Mouse (Mus musculus): Measurements from ENCODE around the gene Csnk2a1. TPM values are rescaled to one million over a fixed set of nuclear protein-coding genes. Genes with fewer than 3 reads are reported as not detected.

Gene Csnk2a1
- total RNA-seq, 2 experiments from 2014 or later: 95.2 to 104 TPM

- no peak for DNase-seq (ENCODE audit: low spot score)
- intact Hi-C loops (cut with DNase I): no loop called here
Measured at GRCm38 (mm10) chr2:152312996-152313395, 86.4 kb downstream of the Csnk2a1 start.

- intact Hi-C loops (cut with DNase I): no loop called here
- no peak for DNase-seq (ENCODE audit: low spot score)
Measured at GRCm38 (mm10) chr2:152313926-152314325, 87.3 kb downstream of the Csnk2a1 start.

GRCm38 (mm10) chr2:152317054-152317453 is 90.4 kb downstream of the Csnk2a1 start:
- no peak for DNase-seq (ENCODE audit: low spot score)
- intact Hi-C loops (cut with DNase I): no loop called here

GRCm38 (mm10) chr2:152321558-152321957 is 94.9 kb downstream of the Csnk2a1 start:
- intact Hi-C loops (cut with DNase I): loop anchor here (2.0 kb wide), 1 partner anchor 21 kb away; no protein-coding TSS in a partner anchor
- DNase-seq (ENCODE audit: low spot score): no peak

GRCm38 (mm10) chr2:152322198-152322597 is 95.6 kb downstream of the Csnk2a1 start:
- DNase-seq (ENCODE audit: low spot score): no peak
- intact Hi-C loops (cut with DNase I): no loop called here

GRCm38 (mm10) chr2:152323971-152324370 is 97.3 kb downstream of the Csnk2a1 start:
- no peak for DNase-seq (ENCODE audit: low spot score)
- intact Hi-C loops (cut with DNase I): no loop called here

- intact Hi-C loops (cut with DNase I): no loop called here
- DNase-seq (ENCODE audit: low spot score): no peak
Measured at GRCm38 (mm10) chr2:152324842-152325241, 98.2 kb downstream of the Csnk2a1 start.

GRCm38 (mm10) chr2:152326157-152326556 is 99.5 kb downstream of the Csnk2a1 start:
- DNase-seq (ENCODE audit: low spot score): no peak
- intact Hi-C loops (cut with DNase I): no loop called here

GRCm38 (mm10) chr2:152326654-152327053 is 100.0 kb downstream of the Csnk2a1 start:
- DNase-seq (ENCODE audit: low spot score): no peak
- intact Hi-C loops (cut with DNase I): no loop called here

- DNase-seq (ENCODE audit: low spot score): peak; percentile 21
- intact Hi-C loops (cut with DNase I): no loop called here
Measured at GRCm38 (mm10) chr2:152327980-152328379, 101.3 kb downstream of the Csnk2a1 start.

GRCm38 (mm10) chr2:152330858-152331423 is 104.3 kb downstream of the Csnk2a1 start:
- DNase-seq (ENCODE audit: low spot score): no peak
- intact Hi-C loops (cut with DNase I): loop anchor here (5.0 kb wide), 1 partner anchor 104 kb away; the partner anchor contains the start of gene Csnk2a1

Other genes with a start within 250 kb of the Csnk2a1 start
- gene Fam110a, start 246.6 kb upstream of the Csnk2a1 start, total RNA-seq (2021): 1 to 10 TPM; 4.5 to 4.7 TPM
- gene Slc52a3, start 230.3 kb upstream of the Csnk2a1 start, total RNA-seq (2021): 1 to 10 TPM; 1.8 to 1.9 TPM
- not detected for gene Scrt2, start 145.3 kb upstream of the Csnk2a1 start, total RNA-seq (2021)
- 10 to 100 TPM; 14.8 to 15.2 TPM for gene Srxn1, start 121.3 kb upstream of the Csnk2a1 start, total RNA-seq (2021)
- 10 to 100 TPM; 24.3 to 34.0 TPM for gene Tcf15, start 83.3 kb upstream of the Csnk2a1 start, total RNA-seq (2021)
- 10 to 100 TPM; 43.1 to 43.5 TPM for gene Tbc1d20, start 67.0 kb downstream of the Csnk2a1 start, total RNA-seq (2021)
- gene Rbck1, start 105.8 kb downstream of the Csnk2a1 start, total RNA-seq (2021): 10 to 100 TPM; 51.9 to 55.9 TPM
- gene Trib3, start 117.2 kb downstream of the Csnk2a1 start, total RNA-seq (2021): 1 to 10 TPM; 2.2 to 3.0 TPM
- gene Nrsn2, start 149.8 kb downstream of the Csnk2a1 start, total RNA-seq (2021): not detected
- gene Sox12, start 171.2 kb downstream of the Csnk2a1 start, total RNA-seq (2021): 1 to 10 TPM; 9.5 to 9.7 TPM
- 10 to 100 TPM in 1 of 2 experiments, 1 to 10 TPM in 1; 9.7 to 10.1 TPM for gene Zcchc3, start 188.2 kb downstream of the Csnk2a1 start, total RNA-seq (2021)
- gene 6820408C15Rik, start 188.7 kb downstream of the Csnk2a1 start, total RNA-seq (2021): 1 to 10 TPM; 2.8 to 3.0 TPM
- not detected for gene Defb23, start 237.8 kb downstream of the Csnk2a1 start, total RNA-seq (2021)